Mouse (Mus musculus) intestine, postnatal 0 days (tissue): ENCODE measurements around the gene Grm8. TPM values are rescaled to one million over a fixed set of nuclear protein-coding genes. Genes with fewer than 3 reads are reported as not detected.

Source experiments
- ATAC-seq: fragments of 200-750 bp; cut with Nextera tagmentation; 2 replicates; pipeline ENCODE4 v1.8.0; 2017; ENCODE audit warnings: mild to moderate bottlenecking, moderate TSS enrichment, moderate library complexity
- H3K27ac ChIP-seq: fragments of 300-500 bp; sonication (generic); 2 replicates; pipeline ENCODE4 v1.5.1; 2014; ENCODE audit warnings: mild to moderate bottlenecking, low read depth, low read length, moderate library complexity
- H3K27me3 ChIP-seq: fragments of 300-500 bp; sonication (generic); replicated peaks from 2 replicates; pipeline ENCODE4 v1.6.1; 2014; ENCODE audit warnings: low read length, mixed read lengths; ENCODE audit not compliant: control insufficient read depth, insufficient read depth
- H3K36me3 ChIP-seq: fragments of 300-500 bp; sonication (generic); 2 replicates; pipeline ENCODE4 v1.6.1; 2014; ENCODE audit warnings: mild to moderate bottlenecking, moderate library complexity; ENCODE audit not compliant: control insufficient read depth, insufficient read depth
- H3K4me1 ChIP-seq: fragments of 300-500 bp; sonication (generic); replicated peaks from 2 replicates; pipeline ENCODE4 v1.6.1; 2014; ENCODE audit warnings: antibody characterized with exemption, low read length, mixed read lengths; ENCODE audit not compliant: control insufficient read depth, insufficient read depth
- H3K4me2 ChIP-seq: fragments of 300-500 bp; sonication (generic); replicated peaks from 2 replicates; pipeline ENCODE4 v1.6.1; 2014; ENCODE audit warnings: low read depth, mild to moderate bottlenecking, moderate library complexity
- H3K4me3 ChIP-seq: fragments of 300-500 bp; sonication (generic); 2 replicates; pipeline ENCODE4 v1.5.1; 2014; ENCODE audit warnings: low read depth, low read length
- H3K9ac ChIP-seq: fragments of 300-500 bp; sonication (generic); 2 replicates; pipeline ENCODE4 v1.6.1; 2014; ENCODE audit warnings: mild to moderate bottlenecking, low read depth, low read length
- H3K9me3 ChIP-seq: fragments of 300-500 bp; sonication (generic); 2 replicates; pipeline ENCODE4 v1.6.1; 2016; ENCODE audit warnings: mixed run types; ENCODE audit not compliant: control insufficient read depth
- CTCF ChIP-seq: sonication (generic); IDR thresholded peaks from 2 replicates; pipeline ENCODE4 v1.5.1; 2016; ENCODE audit warnings: low read depth, mild to moderate bottlenecking, control low read depth, antibody characterized with exemption, moderate library complexity
- WGBS: fragments of 180-500 bp; shearing (Covaris S2); extraction: QIAGEN DNeasy Blood & Tissue Kit; methylation state at CpG from one replicate; pipeline ENCODE4 v1.1.7; 2014; 5-methylcytosine and 5-hydroxymethylcytosine counted together
- microRNA counts: library from miRNA; unstranded; fragments of <30 nt; microRNA quantifications from one replicate; lab custom pipeline; 2016
- microRNA-seq: library from miRNA; unstranded; fragments of <30 nt; microRNA quantifications from one replicate; pipeline ENCODE4, GENCODE M21; 2016
- polyA plus RNA-seq: library from polyadenylated mRNA; unstranded; fragments of >200 nt; fragmentation: Nextera tagmentation; extraction: Ambion mirVana; gene quantifications from 2 replicates; pipeline ENCODE4 v1.2.1, GENCODE M21; 2015

Gene Grm8
- polyA plus RNA-seq, 1 experiment from 2014 or later, result 1.1 TPM

- TF ChIP-seq CTCF, result no peak
- H3K27ac ChIP-seq, result no peak overlapping the region
- no peaks in the 10 kb centered on the region for H3K4me1 ChIP-seq
- no peaks in the 10 kb centered on the region for H3K36me3 ChIP-seq
- H3K9ac ChIP-seq, result no peak overlapping the region
- no peaks in the 10 kb centered on the region for H3K27me3 ChIP-seq
- no peak overlapping the region for H3K4me2 ChIP-seq
- no peaks in the 10 kb centered on the region for H3K9me3 ChIP-seq
- ATAC-seq, result no peak
- no peak overlapping the region for H3K4me3 ChIP-seq
Measured at GRCm38 (mm10) chr6:27240416-27240815, 894.6 kb downstream of the Grm8 start.

- WGBS, result 42% methylated on average over 2 of the region's 2 CpGs
- H3K4me3 ChIP-seq, result no peak overlapping the region
- H3K27me3 ChIP-seq, result no peaks in the 10 kb centered on the region
- no peaks in the 10 kb centered on the region for H3K9me3 ChIP-seq
- no peak overlapping the region for H3K9ac ChIP-seq
- H3K36me3 ChIP-seq, result no peaks in the 10 kb centered on the region
- H3K27ac ChIP-seq, result no peak overlapping the region
- H3K4me2 ChIP-seq, result no peak overlapping the region
- TF ChIP-seq CTCF, result no peak
- ATAC-seq, result no peak
- no peaks in the 10 kb centered on the region for H3K4me1 ChIP-seq
Measured at GRCm38 (mm10) chr6:27239968-27240367, 895.0 kb downstream of the Grm8 start.

MicroRNA genes within 50 kb of the gene (microRNA counts, 519-probe panel; counts per million panel counts)
- 3,878 counts per million, percentile 53 among the panel's probes with 10 or more counts for microRNA mmu-miR-592 (lab: Ali Mortazavi, UCI)

Small RNA genes lying within 50 kb of the gene (microRNA-seq; reads per million reads assigned to microRNA genes)
- gene Mir592, result 96.7 reads per million, percentile 47 among the genes with 10 or more reads in this experiment
